Mouse (Mus musculus): ENCODE measurements around the gene Rabgap1l. TPM values are rescaled to one million over a fixed set of nuclear protein-coding genes. Genes with fewer than 3 reads are reported as not detected.

Gene Rabgap1l
- polyA plus RNA-seq, 1 experiment from 2014 or later: 17.4 TPM

DNA sequence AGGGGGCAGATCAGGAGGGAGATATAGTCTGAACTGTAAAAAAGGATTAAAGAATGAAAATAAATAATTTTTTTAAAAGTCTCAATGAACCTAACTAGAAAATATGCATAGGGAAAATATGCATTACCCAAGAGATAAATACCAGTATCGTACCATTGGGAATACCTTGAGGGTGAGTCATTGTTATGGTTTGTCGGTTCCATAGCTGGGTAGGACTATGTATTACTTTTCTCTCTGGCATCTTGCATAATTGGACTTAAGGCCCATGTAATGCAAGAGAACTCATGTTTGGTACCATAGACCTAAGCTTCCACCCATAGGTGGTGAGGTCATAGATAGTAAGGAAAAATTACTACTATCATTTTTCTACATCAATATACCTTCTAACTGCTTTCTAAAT, 88.4 kb downstream of the Rabgap1l start:
- Histone ChIP-seq H3K9ac (ENCODE audit: low read length) (no peak overlapping the region), H3K27ac (ENCODE audit: low read depth, low read length) (no peak overlapping the region), H3K27me3 (ENCODE audit: control insufficient read depth, insufficient read depth, low read length) (no peaks in the 10 kb centered on the region), H3K9me3 (ENCODE audit: control insufficient read depth, low read length) (no peaks in the 10 kb centered on the region), H3K4me2 (ENCODE audit: low read depth, low read length, severe bottlenecking) (no peak overlapping the region), H3K4me3 (ENCODE audit: low read depth, low read length) (no peak overlapping the region), H3K36me3 (ENCODE audit: control insufficient read depth, insufficient read depth, low read length) (no peaks in the 10 kb centered on the region), H3K4me1 (replicated peaks; ENCODE audit: control insufficient read depth, insufficient read depth, low read length) (no peaks in the 10 kb centered on the region)
- WGBS: 93% methylated on average over 2 of the region's 2 CpGs
- no peak for ATAC-seq (replicated peaks; ENCODE audit: low FRiP score)
- no peak for DNase-seq (ENCODE audit: low spot score)

GRCm38 (mm10) chr1:160703813-160704212, 89.2 kb downstream of the Rabgap1l start:
- DNase-seq (ENCODE audit: low spot score) (no peak), ATAC-seq (replicated peaks; ENCODE audit: low FRiP score) (no peak)
- no peak overlapping the region for H3K9ac ChIP-seq (ENCODE audit: low read length)
- H3K36me3 ChIP-seq (ENCODE audit: control insufficient read depth, insufficient read depth, low read length): no peaks in the 10 kb centered on the region
- no peaks in the 10 kb centered on the region for H3K9me3 ChIP-seq (ENCODE audit: control insufficient read depth, low read length)
- no peak overlapping the region for H3K27ac ChIP-seq (ENCODE audit: low read depth, low read length)
- H3K4me1 ChIP-seq (replicated peaks; ENCODE audit: control insufficient read depth, insufficient read depth, low read length): no peaks in the 10 kb centered on the region
- no peak overlapping the region for H3K4me2 ChIP-seq (ENCODE audit: low read depth, low read length, severe bottlenecking)
- no peaks in the 10 kb centered on the region for H3K27me3 ChIP-seq (ENCODE audit: control insufficient read depth, insufficient read depth, low read length)
- H3K4me3 ChIP-seq (ENCODE audit: low read depth, low read length): no peak overlapping the region
- 96% methylated on average over 6 of the region's 6 CpGs for WGBS

DNA sequence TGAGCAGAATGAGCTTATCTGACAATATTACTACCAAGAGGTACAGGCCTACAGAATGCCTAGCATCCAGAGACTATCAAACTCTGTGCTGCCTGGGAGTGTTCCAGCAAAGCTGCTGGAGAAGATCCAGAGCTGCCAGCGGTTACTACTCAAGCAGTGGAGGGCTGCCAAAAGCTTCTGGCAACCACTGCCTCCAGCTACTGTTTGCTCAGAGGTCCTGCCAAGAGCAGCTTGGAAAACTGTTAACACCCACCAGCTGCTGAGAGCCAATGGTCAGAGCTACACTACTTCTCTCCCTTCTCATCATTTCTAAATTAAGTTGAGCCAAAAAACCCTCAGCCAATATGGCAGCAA, 99.9 kb downstream of the Rabgap1l start:
- Histone ChIP-seq H3K27me3 (ENCODE audit: control insufficient read depth, insufficient read depth, low read length) (no peaks in the 10 kb centered on the region), H3K9ac (ENCODE audit: low read length) (no peak overlapping the region), H3K4me3 (ENCODE audit: low read depth, low read length) (no peak overlapping the region), H3K4me1 (replicated peaks; ENCODE audit: control insufficient read depth, insufficient read depth, low read length) (no peaks in the 10 kb centered on the region), H3K36me3 (ENCODE audit: control insufficient read depth, insufficient read depth, low read length) (no peaks in the 10 kb centered on the region), H3K27ac (ENCODE audit: low read depth, low read length) (no peak overlapping the region), H3K4me2 (ENCODE audit: low read depth, low read length, severe bottlenecking) (no peak overlapping the region), H3K9me3 (ENCODE audit: control insufficient read depth, low read length) (no peaks in the 10 kb centered on the region)
- WGBS: 86% methylated on average over 1 of the region's 1 CpGs
- ATAC-seq (replicated peaks; ENCODE audit: low FRiP score) (no peak), DNase-seq (ENCODE audit: low spot score) (no peak)

GRCm38 (mm10) chr1:160692224-160693093, 100.6 kb downstream of the Rabgap1l start:
- DNase-seq (ENCODE audit: low spot score) (no peak), ATAC-seq (replicated peaks; ENCODE audit: low FRiP score) (no peak)
- H3K4me3 ChIP-seq (ENCODE audit: low read depth, low read length): no peak overlapping the region
- no peaks in the 10 kb centered on the region for H3K9me3 ChIP-seq (ENCODE audit: control insufficient read depth, low read length)
- no peaks in the 10 kb centered on the region for H3K27me3 ChIP-seq (ENCODE audit: control insufficient read depth, insufficient read depth, low read length)
- no peak overlapping the region for H3K27ac ChIP-seq (ENCODE audit: low read depth, low read length)
- 88% methylated on average over 6 of the region's 6 CpGs for WGBS
- no peaks in the 10 kb centered on the region for H3K4me1 ChIP-seq (replicated peaks; ENCODE audit: control insufficient read depth, insufficient read depth, low read length)
- no peak overlapping the region for H3K4me2 ChIP-seq (ENCODE audit: low read depth, low read length, severe bottlenecking)
- H3K36me3 ChIP-seq (ENCODE audit: control insufficient read depth, insufficient read depth, low read length): no peaks in the 10 kb centered on the region
- H3K9ac ChIP-seq (ENCODE audit: low read length): no peak overlapping the region

GRCm38 (mm10) chr1:160691196-160691590, 101.8 kb downstream of the Rabgap1l start:
- Histone ChIP-seq H3K4me3 (ENCODE audit: low read depth, low read length) (no peak overlapping the region), H3K27ac (ENCODE audit: low read depth, low read length) (no peak overlapping the region), H3K27me3 (ENCODE audit: control insufficient read depth, insufficient read depth, low read length) (no peaks in the 10 kb centered on the region), H3K4me2 (ENCODE audit: low read depth, low read length, severe bottlenecking) (no peak overlapping the region), H3K4me1 (replicated peaks; ENCODE audit: control insufficient read depth, insufficient read depth, low read length) (no peaks in the 10 kb centered on the region), H3K36me3 (ENCODE audit: control insufficient read depth, insufficient read depth, low read length) (no peaks in the 10 kb centered on the region), H3K9ac (ENCODE audit: low read length) (no peak overlapping the region), H3K9me3 (ENCODE audit: control insufficient read depth, low read length) (no peaks in the 10 kb centered on the region)
- 94% methylated on average over 1 of the region's 1 CpGs for WGBS
- no peak for ATAC-seq (replicated peaks; ENCODE audit: low FRiP score)
- no peak for DNase-seq (ENCODE audit: low spot score)

DNA sequence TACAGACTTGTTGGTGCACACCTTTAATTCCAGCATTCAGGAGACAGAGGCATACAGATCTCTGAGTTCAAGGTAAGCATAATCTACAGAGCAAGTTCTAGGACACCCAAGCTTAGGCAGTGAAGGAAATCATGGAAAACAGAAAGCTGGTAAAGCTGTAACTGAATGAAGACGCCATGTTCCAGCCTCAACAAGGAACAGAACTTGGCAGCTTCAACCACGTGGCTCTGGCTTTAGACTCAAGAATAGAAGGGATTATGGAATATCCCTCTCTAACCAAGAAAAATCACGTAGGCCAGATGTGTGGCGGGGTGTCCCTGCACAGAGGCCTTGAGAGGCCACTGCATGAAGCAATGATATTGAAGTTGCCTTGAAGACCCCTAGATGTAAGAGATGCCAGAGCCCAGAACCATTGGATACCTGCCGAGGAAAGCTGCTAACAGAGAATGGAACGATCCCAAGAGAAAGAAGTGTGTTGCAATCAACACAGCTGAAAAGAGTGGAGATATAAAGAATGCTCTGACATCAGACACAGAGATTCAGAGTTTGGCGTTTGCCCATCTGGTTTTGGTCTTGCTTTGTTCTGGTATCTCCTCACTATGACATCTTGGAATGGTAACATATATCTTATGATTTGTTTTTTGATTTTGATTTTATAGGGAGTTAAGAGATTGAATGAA, 102.4 kb downstream of the Rabgap1l start:
- Histone ChIP-seq H3K4me3 (ENCODE audit: low read depth, low read length) (no peak overlapping the region), H3K36me3 (ENCODE audit: control insufficient read depth, insufficient read depth, low read length) (no peaks in the 10 kb centered on the region), H3K4me2 (ENCODE audit: low read depth, low read length, severe bottlenecking) (no peak overlapping the region), H3K4me1 (replicated peaks; ENCODE audit: control insufficient read depth, insufficient read depth, low read length) (no peaks in the 10 kb centered on the region), H3K9me3 (ENCODE audit: control insufficient read depth, low read length) (no peaks in the 10 kb centered on the region), H3K27me3 (ENCODE audit: control insufficient read depth, insufficient read depth, low read length) (no peaks in the 10 kb centered on the region), H3K9ac (ENCODE audit: low read length) (no peak overlapping the region), H3K27ac (ENCODE audit: low read depth, low read length) (no peak overlapping the region)
- DNase-seq (ENCODE audit: low spot score): no peak
- WGBS: 86% methylated on average over 7 of the region's 7 CpGs
- no peak for ATAC-seq (replicated peaks; ENCODE audit: low FRiP score)

DNA sequence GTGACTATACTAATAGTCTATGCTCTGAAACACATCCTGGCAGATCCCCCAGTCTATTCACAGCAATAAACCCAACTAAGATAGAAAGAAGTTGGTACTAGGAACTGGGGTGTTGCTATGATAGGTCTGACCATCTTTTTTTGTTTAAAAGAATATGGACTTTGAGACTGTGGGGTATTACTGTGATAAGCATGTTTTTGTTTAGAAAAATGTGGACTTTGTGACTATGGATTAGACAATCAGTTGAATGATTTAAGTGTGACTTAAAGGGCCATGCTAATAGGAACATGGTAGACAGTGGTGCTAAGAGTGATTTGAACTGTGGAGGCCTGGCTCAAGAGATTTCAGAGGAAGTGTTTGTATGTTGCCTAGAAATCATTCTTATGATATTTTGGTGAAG, 103.5 kb downstream of the Rabgap1l start:
- no peak overlapping the region for H3K4me3 ChIP-seq (ENCODE audit: low read depth, low read length)
- no peaks in the 10 kb centered on the region for H3K27me3 ChIP-seq (ENCODE audit: control insufficient read depth, insufficient read depth, low read length)
- no peak overlapping the region for H3K9ac ChIP-seq (ENCODE audit: low read length)
- no peaks in the 10 kb centered on the region for H3K4me1 ChIP-seq (replicated peaks; ENCODE audit: control insufficient read depth, insufficient read depth, low read length)
- ATAC-seq (replicated peaks; ENCODE audit: low FRiP score) (no peak), DNase-seq (ENCODE audit: low spot score) (no peak)
- no peak overlapping the region for H3K27ac ChIP-seq (ENCODE audit: low read depth, low read length)
- H3K36me3 ChIP-seq (ENCODE audit: control insufficient read depth, insufficient read depth, low read length): no peaks in the 10 kb centered on the region
- no peaks in the 10 kb centered on the region for H3K9me3 ChIP-seq (ENCODE audit: control insufficient read depth, low read length)
- no peak overlapping the region for H3K4me2 ChIP-seq (ENCODE audit: low read depth, low read length, severe bottlenecking)

- H3K4me2 ChIP-seq (ENCODE audit: low read depth, low read length, severe bottlenecking): no peak overlapping the region
- H3K36me3 ChIP-seq (ENCODE audit: control insufficient read depth, insufficient read depth, low read length): no peaks in the 10 kb centered on the region
- no peak for DNase-seq (ENCODE audit: low spot score)
- H3K27ac ChIP-seq (ENCODE audit: low read depth, low read length): no peak overlapping the region
- no peak for ATAC-seq (replicated peaks; ENCODE audit: low FRiP score)
- no peaks in the 10 kb centered on the region for H3K4me1 ChIP-seq (replicated peaks; ENCODE audit: control insufficient read depth, insufficient read depth, low read length)
- H3K9me3 ChIP-seq (ENCODE audit: control insufficient read depth, low read length): no peaks in the 10 kb centered on the region
- 91% methylated on average over 2 of the region's 2 CpGs for WGBS
- H3K27me3 ChIP-seq (ENCODE audit: control insufficient read depth, insufficient read depth, low read length): no peaks in the 10 kb centered on the region
- no peak overlapping the region for H3K9ac ChIP-seq (ENCODE audit: low read length)
- no peak overlapping the region for H3K4me3 ChIP-seq (ENCODE audit: low read depth, low read length)
These were observed 108.8 kb downstream of the Rabgap1l start for GRCm38 (mm10) chr1:160684251-160684650.

All from forebrain, embryonic 11.5 days (tissue).